Mouse (Mus musculus) embryonic facial prominence, embryonic 13.5 days (tissue): ENCODE measurements around the gene Mettl24. TPM values are rescaled to one million over a fixed set of nuclear protein-coding genes. Genes with fewer than 3 reads are reported as not detected.
A peak's percentile ranks its signal among the peaks of the same experiment; 100 is the strongest.
"Not testable (repeated sequence)": the region's sequence is repeated elsewhere in the genome, so short reads cannot be mapped to it uniquely, and the experiment has no call there.

Experiments used
- ATAC-seq: fragments of 200-750 bp; cut with Nextera tagmentation; 2 replicates; pipeline ENCODE4 v1.8.0; 2017; ENCODE audit warnings: low read depth; ENCODE audit not compliant: insufficient number of reproducible peaks, insufficient read depth, low FRiP score, low TSS enrichment
- H3K27ac ChIP-seq: fragments of 300-500 bp; sonication (generic); 2 replicates; pipeline ENCODE4 v1.5.1; 2015; ENCODE audit warnings: moderate library complexity, mild to moderate bottlenecking, inconsistent platforms
- H3K27me3 ChIP-seq: fragments of 300-500 bp; sonication (generic); 2 replicates; pipeline ENCODE4 v1.6.1; 2015; ENCODE audit warnings: mild to moderate bottlenecking, inconsistent platforms
- H3K36me3 ChIP-seq: fragments of 300-500 bp; sonication (generic); 2 replicates; pipeline ENCODE4 v1.6.1; 2015; ENCODE audit warnings: mild to moderate bottlenecking, inconsistent platforms
- H3K4me1 ChIP-seq: fragments of 300-500 bp; sonication (generic); 2 replicates; pipeline ENCODE4 v1.6.1; 2015; ENCODE audit warnings: inconsistent platforms
- H3K4me2 ChIP-seq: fragments of 300-500 bp; sonication (generic); 2 replicates; pipeline ENCODE4 v1.6.1; 2015; ENCODE audit warnings: moderate library complexity, mild to moderate bottlenecking, inconsistent platforms
- H3K4me3 ChIP-seq: fragments of 300-500 bp; sonication (generic); 2 replicates; pipeline ENCODE4 v1.5.1; 2015; ENCODE audit warnings: mild to moderate bottlenecking, inconsistent platforms
- H3K9ac ChIP-seq: fragments of 300-500 bp; sonication (generic); 2 replicates; pipeline ENCODE4 v1.6.1; 2015; ENCODE audit warnings: mild to moderate bottlenecking, inconsistent platforms
- H3K9me3 ChIP-seq: fragments of 300-500 bp; sonication (generic); 2 replicates; pipeline ENCODE4 v1.6.1; 2016; ENCODE audit warnings: inconsistent platforms
- WGBS: fragments of 180-500 bp; shearing (Covaris S2); methylation state at CpG from one replicate; pipeline ENCODE4 v1.1.7; 2015; ENCODE audit warnings: mixed read lengths; 5-methylcytosine and 5-hydroxymethylcytosine counted together
- polyA plus RNA-seq: library from polyadenylated mRNA; unstranded; fragments of >200 nt; fragmentation: Nextera tagmentation; extraction: Ambion mirVana; gene quantifications from 2 replicates; pipeline ENCODE4 v1.2.1, GENCODE M21; 2015

The Mettl24 gene
- polyA plus RNA-seq, 1 experiment from 2014 or later, result 2.0 TPM

DNA sequence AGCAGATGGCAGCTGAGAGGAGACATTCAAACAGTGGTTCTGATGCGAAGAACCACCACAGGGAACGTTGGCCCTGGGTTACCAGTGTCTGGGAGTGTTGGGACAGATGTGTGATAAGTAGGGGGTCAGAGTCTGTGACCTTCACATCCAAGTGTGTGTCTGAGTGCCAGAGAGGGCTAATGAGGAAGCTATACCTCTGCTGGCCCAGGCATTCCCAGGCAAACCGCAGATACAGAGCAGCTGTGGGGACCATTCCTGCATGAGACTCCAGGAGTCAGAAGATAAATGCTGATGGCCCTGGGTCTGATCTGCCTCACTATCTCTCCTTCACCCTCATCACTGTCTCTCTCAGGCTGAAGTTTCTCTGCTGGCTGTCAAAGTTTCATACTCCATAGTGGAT, 57.6 kb downstream of the Mettl24 start:
- no peak overlapping the region for H3K4me3 ChIP-seq
- no peak overlapping the region for H3K4me2 ChIP-seq
- no peak overlapping the region for H3K9ac ChIP-seq
- H3K27ac ChIP-seq, result no peak overlapping the region
- 56% methylated on average over 3 of the region's 3 CpGs for WGBS
- no peaks in the 10 kb centered on the region for H3K9me3 ChIP-seq
- no peak for ATAC-seq
- no peaks in the 10 kb centered on the region for H3K4me1 ChIP-seq
- H3K27me3 ChIP-seq, result no peaks in the 10 kb centered on the region
- no peaks in the 10 kb centered on the region for H3K36me3 ChIP-seq

DNA sequence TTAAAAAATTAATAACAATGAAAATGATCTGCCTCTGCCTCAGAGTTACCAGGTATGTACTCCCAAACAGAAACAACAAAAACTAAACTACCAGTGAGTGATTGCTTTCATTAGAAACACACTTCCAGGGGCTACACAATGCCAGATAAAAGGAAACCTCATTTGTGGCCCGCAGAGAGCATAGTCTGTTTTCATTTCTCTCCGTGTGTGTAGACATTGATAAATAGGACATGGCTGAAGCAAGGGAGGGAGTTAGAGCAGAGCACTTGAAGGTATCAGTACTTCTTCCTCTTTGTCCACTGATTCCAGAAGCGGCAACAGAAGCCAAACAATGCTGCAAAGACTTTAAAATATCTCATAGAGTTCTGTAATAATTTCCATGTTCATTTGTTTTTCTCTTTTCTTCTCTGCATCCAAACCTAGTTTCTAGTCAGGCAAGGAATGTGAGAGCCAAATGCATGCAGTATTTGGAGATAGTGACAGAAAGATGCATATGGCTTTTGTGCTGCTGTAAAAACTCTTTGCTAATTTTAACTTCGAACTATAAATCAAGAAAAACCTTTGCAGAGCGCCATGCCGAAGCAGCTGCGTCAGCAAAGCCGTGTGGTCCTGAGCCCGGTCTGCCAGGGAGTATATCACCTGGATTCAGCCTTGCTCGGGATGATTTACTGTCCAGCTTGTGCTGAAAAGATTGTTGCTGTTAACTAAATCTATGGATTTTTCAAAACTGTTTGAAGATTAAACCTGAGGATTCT, 67.4 kb downstream of the Mettl24 start:
- WGBS, result 66% methylated on average over 10 of the region's 10 CpGs
- no peaks in the 10 kb centered on the region for H3K27me3 ChIP-seq
- no peak overlapping the region for H3K4me3 ChIP-seq
- H3K4me2 ChIP-seq, result no peak overlapping the region
- ATAC-seq, result no peak
- H3K4me1 ChIP-seq, result peaks cover 6% of the 10 kb centered on the region
- H3K27ac ChIP-seq, result no peak overlapping the region
- H3K9me3 ChIP-seq, result no peaks in the 10 kb centered on the region
- no peak overlapping the region for H3K9ac ChIP-seq
- no peaks in the 10 kb centered on the region for H3K36me3 ChIP-seq

GRCm38 (mm10) chr10:40751157-40751556, 68.1 kb downstream of the Mettl24 start:
- H3K27ac ChIP-seq, result no peak overlapping the region
- no peak overlapping the region for H3K4me3 ChIP-seq
- H3K4me2 ChIP-seq, result no peak overlapping the region
- H3K4me1 ChIP-seq, result peaks cover 6% of the 10 kb centered on the region
- no peak overlapping the region for H3K9ac ChIP-seq
- 76% methylated on average over 13 of the region's 13 CpGs for WGBS
- no peak for ATAC-seq
- H3K9me3 ChIP-seq, result no peaks in the 10 kb centered on the region
- H3K36me3 ChIP-seq, result no peaks in the 10 kb centered on the region
- H3K27me3 ChIP-seq, result no peaks in the 10 kb centered on the region

GRCm38 (mm10) chr10:40753036-40753435, 70.0 kb downstream of the Mettl24 start:
- ATAC-seq, result no peak
- Histone ChIP-seq H3K27ac (no peak overlapping the region), H3K27me3 (no peaks in the 10 kb centered on the region), H3K36me3 (no peaks in the 10 kb centered on the region), H3K4me2 (no peak overlapping the region), H3K4me3 (no peak overlapping the region), H3K9me3 (no peaks in the 10 kb centered on the region), H3K4me1 (peaks cover 6% of the 10 kb centered on the region), H3K9ac (no peak overlapping the region)
- WGBS, result 61% methylated on average over 3 of the region's 3 CpGs

GRCm38 (mm10) chr10:40758171-40759010, 75.3 kb downstream of the Mettl24 start:
- no peak for ATAC-seq
- 0 out of 2 replicates have a peak overlapping the region, but pooled peaks have one; percentile 4 for H3K27ac ChIP-seq
- WGBS, result 67% methylated on average over 11 of the region's 11 CpGs

DNA sequence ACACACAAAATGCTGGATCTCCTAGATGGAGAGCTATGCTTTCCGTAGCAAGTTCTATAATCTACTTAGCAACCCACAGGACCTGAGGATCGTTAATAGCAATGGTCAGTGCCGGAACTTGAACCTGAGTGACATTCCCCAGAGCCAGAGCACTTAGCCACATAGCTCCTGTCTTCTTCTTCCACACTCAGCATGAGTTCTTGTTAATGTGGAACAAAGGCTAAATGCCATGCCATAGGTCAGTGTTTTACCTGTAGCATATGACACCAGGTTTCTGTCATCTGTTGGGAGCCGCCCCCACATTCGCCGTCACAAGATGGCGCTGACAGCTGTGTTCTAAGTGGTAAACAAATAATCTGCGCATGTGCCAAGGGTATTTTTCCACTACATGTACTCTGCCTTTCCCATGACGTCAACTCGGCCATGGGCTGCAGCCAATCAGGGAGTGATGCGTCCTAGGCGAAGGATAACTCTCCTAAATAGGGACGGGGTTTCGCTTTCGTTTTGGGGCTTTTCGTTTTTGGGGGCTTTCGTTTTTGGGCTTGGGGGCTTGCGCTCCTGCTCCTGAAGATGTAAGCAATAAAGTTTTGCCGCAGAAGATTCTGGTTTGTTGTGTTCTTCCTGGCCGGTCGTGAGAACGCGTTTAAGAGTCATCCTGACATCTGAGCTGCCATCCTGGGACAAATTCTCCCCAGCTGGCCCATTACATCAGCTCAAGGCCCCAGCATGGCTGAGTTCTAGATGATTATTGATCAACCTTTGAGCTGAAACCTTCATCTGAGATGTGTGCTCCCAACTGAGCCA, 76.5 kb downstream of the Mettl24 start:
- not testable (repeated sequence) for ATAC-seq, H3K36me3 ChIP-seq, H3K4me3 ChIP-seq, H3K4me2 ChIP-seq, H3K27ac ChIP-seq, H3K9ac ChIP-seq, H3K27me3 ChIP-seq, H3K9me3 ChIP-seq
- 95% methylated on average over 23 of the region's 23 CpGs for WGBS
- peaks cover 13% of the 10 kb centered on the region; the same call in 1 of the 2 replicates for H3K4me1 ChIP-seq

More at GRCm38 (mm10) chr10:40758171-40759010, 75.3 kb downstream of the Mettl24 start:
- H3K9me3 ChIP-seq, result no peaks in the 10 kb centered on the region
- no peak overlapping the region for H3K4me2 ChIP-seq
- H3K9ac ChIP-seq, result no peak overlapping the region
- H3K4me3 ChIP-seq, result no peak overlapping the region
- H3K36me3 ChIP-seq, result no peaks in the 10 kb centered on the region
- no peaks in the 10 kb centered on the region for H3K27me3 ChIP-seq
- peaks cover 12% of the 10 kb centered on the region; the same call in 1 of the 2 replicates for H3K4me1 ChIP-seq

- no peaks in the 10 kb centered on the region for H3K9me3 ChIP-seq
- no peaks in the 10 kb centered on the region for H3K27me3 ChIP-seq
- H3K27ac ChIP-seq, result no peak overlapping the region
- no peak for ATAC-seq
- no peak overlapping the region for H3K9ac ChIP-seq
- no peak overlapping the region for H3K4me2 ChIP-seq
- H3K4me3 ChIP-seq, result no peak overlapping the region
- H3K36me3 ChIP-seq, result no peaks in the 10 kb centered on the region
- 77% methylated on average over 9 of the region's 9 CpGs for WGBS
- peaks cover 13% of the 10 kb centered on the region; the same call in 1 of the 2 replicates for H3K4me1 ChIP-seq
These were observed 77.3 kb downstream of the Mettl24 start for GRCm38 (mm10) chr10:40760195-40761009.

DNA sequence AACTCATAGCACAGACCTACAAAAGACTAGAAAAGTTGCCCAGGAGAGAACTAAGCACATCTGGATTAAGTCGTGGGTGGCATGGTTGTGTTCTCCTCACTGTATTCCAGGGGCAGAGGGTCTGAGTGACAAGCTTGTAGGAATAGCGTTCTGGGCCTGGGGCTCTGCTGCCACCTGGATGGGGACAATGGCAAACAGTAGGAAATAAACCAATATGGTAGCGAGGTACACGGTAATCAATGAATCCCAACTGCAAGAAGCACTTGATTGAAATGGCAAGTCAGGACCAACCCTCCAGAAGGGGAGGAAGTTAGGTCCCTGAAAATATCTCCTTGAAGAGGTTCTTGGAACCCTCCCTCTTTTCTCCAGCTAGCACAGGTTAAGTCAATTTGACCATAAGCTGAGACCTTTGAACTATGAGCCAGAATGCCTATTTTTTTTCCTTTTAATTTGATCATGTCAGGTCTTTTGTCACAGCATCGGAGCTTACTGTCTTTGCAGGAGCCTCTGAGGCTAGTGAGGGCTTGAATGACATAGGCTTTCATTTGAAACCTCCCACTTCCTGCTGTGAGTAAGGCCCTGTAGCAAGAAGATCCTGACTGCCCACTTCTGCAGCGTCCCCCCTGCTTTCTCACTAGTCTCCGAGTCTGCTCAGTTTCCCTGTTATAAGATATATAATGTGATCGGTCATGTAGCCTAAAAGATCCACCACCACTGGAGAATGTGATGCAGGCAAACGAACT, 78.1 kb downstream of the Mettl24 start:
- Histone ChIP-seq H3K9me3 (no peaks in the 10 kb centered on the region), H3K27me3 (no peaks in the 10 kb centered on the region), H3K4me3 (no peak overlapping the region), H3K4me1 (peaks cover 13% of the 10 kb centered on the region; the same call in 1 of the 2 replicates), H3K36me3 (no peaks in the 10 kb centered on the region), H3K4me2 (no peak overlapping the region), H3K27ac (no peak overlapping the region), H3K9ac (no peak overlapping the region)
- 69% methylated on average over 9 of the region's 9 CpGs for WGBS
- no peak for ATAC-seq

DNA sequence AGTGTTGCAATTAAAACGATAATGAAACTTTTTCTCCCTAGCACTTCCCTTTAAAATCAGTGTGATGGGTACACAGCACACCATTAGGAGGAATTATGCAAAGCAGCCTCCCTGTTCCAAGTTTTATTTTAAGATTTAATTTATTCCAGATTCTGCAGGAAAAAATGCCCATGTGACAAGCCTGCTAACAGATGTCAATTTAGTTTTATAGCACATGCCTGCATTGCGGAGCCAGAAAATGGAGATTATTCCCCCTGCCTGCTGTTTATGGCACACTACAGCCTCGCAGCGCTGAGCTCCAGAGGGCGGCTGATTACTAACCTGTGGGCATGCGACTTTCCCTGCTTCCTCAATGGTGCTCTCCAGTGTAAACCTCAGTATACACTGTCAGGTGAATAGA, 79.5 kb downstream of the Mettl24 start:
- ATAC-seq, result no peak
- 39% methylated on average over 6 of the region's 6 CpGs for WGBS
- no peaks in the 10 kb centered on the region for H3K9me3 ChIP-seq
- H3K9ac ChIP-seq, result no peak overlapping the region
- no peaks in the 10 kb centered on the region for H3K27me3 ChIP-seq
- peak overlapping the region; percentile 23; the same call in 1 of the 2 replicates for H3K4me2 ChIP-seq
- no peak overlapping the region for H3K27ac ChIP-seq
- H3K4me3 ChIP-seq, result no peak overlapping the region
- peaks cover 13% of the 10 kb centered on the region; the same call in 1 of the 2 replicates for H3K4me1 ChIP-seq
- no peaks in the 10 kb centered on the region for H3K36me3 ChIP-seq

DNA sequence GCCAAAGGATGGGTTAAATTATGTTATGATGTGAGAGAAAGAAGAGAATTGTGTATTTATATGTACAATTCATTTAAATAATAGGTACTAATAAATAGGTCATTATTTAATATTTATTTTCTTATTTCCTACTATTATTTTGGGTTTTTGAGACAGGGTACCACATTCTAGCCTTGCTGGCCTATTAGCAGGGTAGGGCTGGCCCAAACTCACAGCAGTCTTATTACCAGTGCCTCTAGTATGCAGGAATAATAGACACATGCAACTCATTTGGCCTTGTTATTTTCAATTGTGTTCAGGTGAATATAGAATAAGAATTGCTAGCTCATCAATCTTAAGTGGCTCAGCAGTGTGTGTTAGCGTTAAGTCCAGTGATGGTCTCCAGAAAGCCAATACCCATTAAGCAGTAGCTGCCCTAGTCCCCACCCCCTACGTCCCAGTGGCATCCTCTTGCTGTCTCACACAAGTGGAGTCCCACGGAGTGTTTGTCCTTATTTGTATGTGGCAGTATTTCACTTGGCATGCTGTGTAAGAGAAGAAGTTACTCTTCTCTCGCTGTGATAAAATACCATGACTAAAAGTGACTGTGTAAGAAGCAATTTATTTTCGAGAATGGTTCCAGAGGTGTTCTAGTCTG, 80.1 kb downstream of the Mettl24 start:
- no peak for ATAC-seq
- H3K4me3 ChIP-seq, result no peak overlapping the region
- H3K9ac ChIP-seq, result no peak overlapping the region
- H3K27me3 ChIP-seq, result no peaks in the 10 kb centered on the region
- WGBS, result 75% methylated on average over 5 of the region's 5 CpGs
- peaks cover 13% of the 10 kb centered on the region; the same call in 1 of the 2 replicates for H3K4me1 ChIP-seq
- no peak overlapping the region for H3K4me2 ChIP-seq
- H3K36me3 ChIP-seq, result no peaks in the 10 kb centered on the region
- no peaks in the 10 kb centered on the region for H3K9me3 ChIP-seq
- no peak overlapping the region for H3K27ac ChIP-seq
